Mouse (Mus musculus): ENCODE measurements at regions not wholly inside any gene's neighbourhood (a gene's known extent, or its start where the extent isn't known, plus 50 kb on each side); places are given as distances from the start of the nearest gene placed in this dataset.

GRCm38 (mm10) chr8:41831713-41832112 lies 414.8 kb upstream of the Frg1 start:
- DNase-seq (ENCODE audit: low spot score), result no peak

GRCm38 (mm10) chr8:41830407-41830806 lies 413.5 kb upstream of the Frg1 start:
- no peak for DNase-seq (ENCODE audit: low spot score)

GRCm38 (mm10) chr8:41824928-41825327 lies 408.1 kb upstream of the Frg1 start:
- peak; percentile 11 for DNase-seq (ENCODE audit: low spot score)

GRCm38 (mm10) chr8:41823041-41823440 lies 406.2 kb upstream of the Frg1 start:
- no peak for DNase-seq (ENCODE audit: low spot score)

- no peak for DNase-seq (ENCODE audit: low spot score)
These were observed 404.8 kb upstream of the Frg1 start for GRCm38 (mm10) chr8:41821676-41822075.

- no peak for DNase-seq (ENCODE audit: low spot score)
These were observed 403.9 kb upstream of the Frg1 start for GRCm38 (mm10) chr8:41820605-41821395.

- no peak for DNase-seq (ENCODE audit: low spot score)
These were observed 401.7 kb upstream of the Frg1 start for GRCm38 (mm10) chr8:41818577-41818976.

GRCm38 (mm10) chr8:41818079-41818478 lies 401.2 kb upstream of the Frg1 start:
- no peak for DNase-seq (ENCODE audit: low spot score)

- no peak for DNase-seq (ENCODE audit: low spot score)
These were observed 398.4 kb upstream of the Frg1 start for GRCm38 (mm10) chr8:41815272-41815671.

- no peak for DNase-seq (ENCODE audit: low spot score)
These were observed 378.8 kb upstream of the Frg1 start for GRCm38 (mm10) chr8:41795625-41796024.

- DNase-seq (ENCODE audit: low spot score), result no peak
These were observed 370.3 kb upstream of the Frg1 start for GRCm38 (mm10) chr8:41786952-41787861.

GRCm38 (mm10) chr8:41785977-41786376 lies 369.1 kb upstream of the Frg1 start:
- no peak for DNase-seq (ENCODE audit: low spot score)

- DNase-seq (ENCODE audit: low spot score), result no peak
These were observed 366.0 kb upstream of the Frg1 start for GRCm38 (mm10) chr8:41782837-41783236.

- DNase-seq (ENCODE audit: low spot score), result no peak
These were observed 362.6 kb upstream of the Frg1 start for GRCm38 (mm10) chr8:41779459-41779858.

- DNase-seq (ENCODE audit: low spot score), result no peak
These were observed 354.9 kb upstream of the Frg1 start for GRCm38 (mm10) chr8:41771729-41772128.

- no peak for DNase-seq (ENCODE audit: low spot score)
These were observed 336.6 kb upstream of the Frg1 start for GRCm38 (mm10) chr8:41753481-41753880.

- DNase-seq (ENCODE audit: low spot score), result no peak
These were observed 335.8 kb upstream of the Frg1 start for GRCm38 (mm10) chr8:41752641-41753040.

- DNase-seq (ENCODE audit: low spot score), result no peak
These were observed 330.1 kb upstream of the Frg1 start for GRCm38 (mm10) chr8:41747024-41747423.

- no peak for DNase-seq (ENCODE audit: low spot score)
These were observed 326.2 kb upstream of the Frg1 start for GRCm38 (mm10) chr8:41742796-41743670.

GRCm38 (mm10) chr8:41717002-41717401 lies 300.1 kb upstream of the Frg1 start:
- DNase-seq (ENCODE audit: low spot score), result no peak

GRCm38 (mm10) chr8:41713634-41714330 lies 296.9 kb upstream of the Frg1 start:
- no peak for DNase-seq (ENCODE audit: low spot score)

All from heart, adult 8-10 months (tissue).